10 mouse cellular contexts compared by ENCODE assay signal in the genomic region with DNA sequence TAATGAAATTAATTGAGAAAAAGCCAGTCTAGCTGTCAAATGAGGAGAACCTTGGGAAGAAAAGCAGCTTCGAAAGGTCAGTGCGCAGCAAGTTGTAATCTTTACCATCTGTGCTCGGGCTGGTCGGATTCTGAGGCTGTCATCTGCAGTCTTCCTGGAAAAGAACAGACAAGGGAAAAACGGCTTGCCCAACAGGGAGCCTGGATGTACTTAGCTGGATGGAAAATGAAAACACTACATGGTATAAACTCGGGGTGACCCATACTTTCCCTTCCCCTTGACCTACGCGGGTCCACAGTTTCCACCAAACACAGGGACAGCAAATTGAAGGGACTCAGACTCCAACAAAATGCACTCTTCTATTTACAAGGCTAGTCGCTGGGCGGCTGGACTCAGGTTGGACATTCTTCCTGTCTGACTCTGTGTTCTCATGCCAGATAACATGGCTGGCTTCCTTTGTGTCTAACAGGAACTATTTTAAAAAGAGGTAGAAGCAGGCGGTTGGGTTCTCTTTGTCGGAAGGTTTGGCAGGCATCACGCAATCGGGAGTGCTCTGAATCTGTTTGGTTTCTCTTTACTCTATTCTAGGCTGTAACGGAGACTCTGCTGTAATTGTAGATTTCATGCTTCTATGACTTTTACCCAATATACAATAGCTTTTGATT.
DNase-seq lines count a peak whose midpoint lies in the region; ATAC-seq lines count a peak whose summit lies in the region.
"Had no signal": no experiment of that assay in that cellular context is flagged by ENCODE, and none has a peak within 500 bp of the region (broad histone marks: within the 10 kb centered on the region; RNA-seq: fewer than 3 reads in every experiment).

No protein-coding gene starts in this region.

- H3K9ac ChIP-seq in hindbrain, embryonic 11.5 days (ENCODE audit: low read depth, low read length) = no peak overlapping the region
- H3K9ac ChIP-seq in hindbrain, embryonic 14.5 days = no peak overlapping the region
- H3K9ac ChIP-seq in intestine, embryonic 16.5 days (ENCODE audit: low read depth, low read length) = no peak overlapping the region
- H3K9ac ChIP-seq: midbrain, embryonic 12.5 days had no signal

- ATAC-seq in hindbrain, embryonic 11.5 days (ENCODE audit: low FRiP score) = no peak
- no peak for ATAC-seq in hindbrain, embryonic 14.5 days (ENCODE audit: low FRiP score)
- ATAC-seq in frontal cortex, adult (ENCODE audit: low TSS enrichment) = peak; percentile 79
- no peak for ATAC-seq in intestine, embryonic 16.5 days
- ATAC-seq: Patski had no signal

- H3K27ac ChIP-seq in hindbrain, embryonic 11.5 days (ENCODE audit: low read depth, low read length) = no peak overlapping the region
- no peak overlapping the region for H3K27ac ChIP-seq in hindbrain, embryonic 14.5 days
- no peak overlapping the region for H3K27ac ChIP-seq in intestine, embryonic 16.5 days (ENCODE audit: low read length)
- H3K27ac ChIP-seq: midbrain, embryonic 12.5 days had no signal

- intact Hi-C loops in left cerebral cortex, postnatal 25 days (cut with DNase I) = loop anchor here (5.0 kb wide), 1 partner anchor 651 kb away; a partner anchor contains a TSS

- DNase-seq in hindbrain, embryonic 11.5 days (ENCODE audit: low spot score) = peak; percentile 5
- no peak for DNase-seq in hindbrain, embryonic 14.5 days (ENCODE audit: low spot score)
- peak; percentile 62 for DNase-seq in cerebellum, adult 9-11 months
- peak; percentile 20 to 50 for DNase-seq in left cerebral cortex, postnatal 25 days (ENCODE audit: low spot score in 2 of 2)
- DNase-seq in lung, postnatal 4 days = no peak
- no peak for DNase-seq in spleen, postnatal 14 days (ENCODE audit: low spot score in 2 of 2)

- H3K27me3 ChIP-seq in hindbrain, embryonic 11.5 days (ENCODE audit: control insufficient read depth, insufficient read depth, low read length) = no peaks in the 10 kb centered on the region
- H3K27me3 ChIP-seq in hindbrain, embryonic 14.5 days (ENCODE audit: control insufficient read depth, insufficient read depth, low read length) = no peaks in the 10 kb centered on the region
- no peaks in the 10 kb centered on the region for H3K27me3 ChIP-seq in intestine, embryonic 16.5 days (replicated peaks; ENCODE audit: control insufficient read depth, insufficient read depth, low read length)
- H3K27me3 ChIP-seq: midbrain, embryonic 12.5 days had no signal

- 69% methylated on average over 15 of the region's 15 CpGs for WGBS in hindbrain, embryonic 11.5 days
- 75% methylated on average over 15 of the region's 15 CpGs for WGBS in hindbrain, embryonic 14.5 days
- 63% methylated on average over 15 of the region's 15 CpGs for WGBS in intestine, embryonic 16.5 days

- H3K4me1 ChIP-seq in hindbrain, embryonic 11.5 days (replicated peaks; ENCODE audit: control insufficient read depth, insufficient read depth, low read length) = no peaks in the 10 kb centered on the region
- H3K4me1 ChIP-seq in hindbrain, embryonic 14.5 days (replicated peaks; ENCODE audit: control insufficient read depth, insufficient read depth, low read length) = no peaks in the 10 kb centered on the region
- no peaks in the 10 kb centered on the region for H3K4me1 ChIP-seq in intestine, embryonic 16.5 days (ENCODE audit: control insufficient read depth, insufficient read depth, low read length)
- H3K4me1 ChIP-seq: midbrain, embryonic 12.5 days had no signal

- H3K4me2 ChIP-seq in hindbrain, embryonic 11.5 days (replicated peaks; ENCODE audit: low read depth, low read length) = no peak overlapping the region
- no peak overlapping the region for H3K4me2 ChIP-seq in hindbrain, embryonic 14.5 days (replicated peaks)
- H3K4me2 ChIP-seq in intestine, embryonic 16.5 days (ENCODE audit: low read depth, low read length) = no peak overlapping the region
- H3K4me2 ChIP-seq: midbrain, embryonic 12.5 days had no signal

- no peaks in the 10 kb centered on the region for H3K36me3 ChIP-seq in hindbrain, embryonic 11.5 days (ENCODE audit: control insufficient read depth, insufficient read depth, low read length)
- no peaks in the 10 kb centered on the region for H3K36me3 ChIP-seq in hindbrain, embryonic 14.5 days (replicated peaks; ENCODE audit: control insufficient read depth, insufficient read depth)
- H3K36me3 ChIP-seq in intestine, embryonic 16.5 days (ENCODE audit: control insufficient read depth, insufficient read depth, low read length) = no peaks in the 10 kb centered on the region
- H3K36me3 ChIP-seq: midbrain, embryonic 12.5 days had no signal

- H3K4me3 ChIP-seq in hindbrain, embryonic 11.5 days (ENCODE audit: low read depth, low read length) = no peak overlapping the region
- no peak overlapping the region for H3K4me3 ChIP-seq in hindbrain, embryonic 14.5 days (replicated peaks; ENCODE audit: low read length)
- no peak overlapping the region for H3K4me3 ChIP-seq in intestine, embryonic 16.5 days (ENCODE audit: low read length)
- H3K4me3 ChIP-seq: midbrain, embryonic 12.5 days had no signal

- H3K9me3 ChIP-seq in hindbrain, embryonic 11.5 days (ENCODE audit: control insufficient read depth, low read length) = no peaks in the 10 kb centered on the region
- no peaks in the 10 kb centered on the region for H3K9me3 ChIP-seq in hindbrain, embryonic 14.5 days (ENCODE audit: control insufficient read depth, low read length)
- H3K9me3 ChIP-seq in intestine, embryonic 16.5 days (ENCODE audit: control insufficient read depth, low read length) = no peaks in the 10 kb centered on the region

Comparison
In these comparisons a context has a peak if more than half of its experiments do, and no peak if none do; other contexts are left out.
1. DNase-seq: peak in hindbrain, embryonic 11.5 days (single experiment), cerebellum, adult 9-11 months (single experiment) and left cerebral cortex, postnatal 25 days (2 of 2); none in hindbrain, embryonic 14.5 days (single experiment), lung, postnatal 4 days (0 of 2) and spleen, postnatal 14 days (0 of 2).